Mouse (Mus musculus) liver, embryonic 11.5 days (tissue): ENCODE measurements at regions not wholly inside any gene's neighbourhood (a gene's known extent, or its start where the extent isn't known, plus 50 kb on each side); places are given as distances from the start of the nearest gene placed in this dataset.

Source experiments
- ATAC-seq: fragments of 200-750 bp; cut with Nextera tagmentation; replicated peaks from 2 replicates; pipeline ENCODE4 v1.8.0; 2017; ENCODE audit warnings: moderate number of reproducible peaks, mild to moderate bottlenecking, moderate TSS enrichment, moderate library complexity; ENCODE audit not compliant: low FRiP score
- DNase-seq: peaks from one replicate; pipeline ENCODE4 v3.0.0-alpha.2; 2017; ENCODE audit warnings: low spot score
- H3K27ac ChIP-seq: fragments of 300-500 bp; sonication (generic); 2 replicates; pipeline ENCODE4 v1.5.1; 2014; ENCODE audit warnings: mild to moderate bottlenecking, low read depth, low read length, control low read depth
- H3K27me3 ChIP-seq: fragments of 300-500 bp; sonication (generic); replicated peaks from 2 replicates; pipeline ENCODE4 v1.6.1; 2014; ENCODE audit warnings: low read length, mixed read lengths; ENCODE audit not compliant: control insufficient read depth, insufficient read depth
- H3K36me3 ChIP-seq: fragments of 300-500 bp; sonication (generic); 2 replicates; pipeline ENCODE4 v1.6.1; 2014; ENCODE audit warnings: mild to moderate bottlenecking, low read length, moderate library complexity, mixed read lengths; ENCODE audit not compliant: control insufficient read depth, insufficient read depth
- H3K4me1 ChIP-seq: fragments of 300-500 bp; sonication (generic); replicated peaks from 2 replicates; pipeline ENCODE4 v1.6.1; 2014; ENCODE audit warnings: low read length, mixed read lengths; ENCODE audit not compliant: control insufficient read depth, insufficient read depth
- H3K4me2 ChIP-seq: fragments of 300-500 bp; sonication (generic); 2 replicates; pipeline ENCODE4 v1.6.1; 2014; ENCODE audit warnings: mild to moderate bottlenecking, control low read depth, moderate library complexity
- H3K4me3 ChIP-seq: fragments of 300-500 bp; sonication (generic); 2 replicates; pipeline ENCODE4 v1.5.1; 2014; ENCODE audit warnings: low read depth, low read length, control low read depth
- H3K9ac ChIP-seq: fragments of 300-500 bp; sonication (generic); 2 replicates; pipeline ENCODE4 v1.6.1; 2014; ENCODE audit warnings: low read depth, low read length, control low read depth
- H3K9me3 ChIP-seq: fragments of 300-500 bp; sonication (generic); 2 replicates; pipeline ENCODE4 v1.6.1; 2016; ENCODE audit warnings: low read length, inconsistent platforms, mixed read lengths; ENCODE audit not compliant: control insufficient read depth
- WGBS: fragments of 180-500 bp; shearing (Covaris S2); extraction: QIAGEN DNeasy Blood & Tissue Kit; methylation state at CpG from one replicate; pipeline ENCODE4 v1.1.7; 2014; 5-methylcytosine and 5-hydroxymethylcytosine counted together

DNA sequence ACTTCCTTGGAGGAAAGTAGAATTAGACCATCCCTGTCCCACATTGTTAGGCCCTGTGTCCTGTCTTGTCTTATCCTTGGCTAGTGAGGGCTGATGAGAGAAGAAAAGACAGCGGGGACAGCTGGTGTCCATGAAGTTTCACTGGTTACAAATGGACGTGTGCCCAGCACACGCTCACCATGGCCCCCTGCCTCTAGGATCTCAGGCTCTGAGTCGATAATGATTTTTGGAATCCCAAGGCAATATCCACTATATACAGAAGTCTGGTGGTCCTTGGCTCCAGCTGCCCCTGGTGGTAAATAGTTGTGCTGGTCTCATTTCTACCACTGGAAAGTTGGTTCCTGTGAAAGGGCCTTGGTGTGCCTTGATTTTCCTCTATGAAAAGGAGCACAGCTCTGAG, 51.7 kb upstream of the F13a1 start:
- Histone ChIP-seq H3K4me1 (no peaks in the 10 kb centered on the region), H3K27ac (no peak overlapping the region), H3K4me2 (no peak overlapping the region), H3K9ac (no peak overlapping the region), H3K36me3 (no peaks in the 10 kb centered on the region), H3K9me3 (no peaks in the 10 kb centered on the region), H3K4me3 (no peak overlapping the region), H3K27me3 (no peaks in the 10 kb centered on the region)
- 84% methylated on average over 4 of the region's 4 CpGs for WGBS
- ATAC-seq (no peak), DNase-seq (no peak)
